Comparison of ENCODE assay signal across 8 mouse cellular contexts in genomic region chr19:5488878-5489571, GRCm38 (mm10). TPM values are rescaled to one million over a fixed set of nuclear protein-coding genes. Genes with fewer than 3 reads are reported as not detected.
DNase-seq lines count a peak whose midpoint lies in the region; ATAC-seq and TF ChIP-seq lines count a peak whose summit lies in the region.

No protein-coding gene starts in this region.

- peak overlapping the region; percentile 98 for H3K27ac ChIP-seq in forebrain, postnatal 0 days (ENCODE audit: low read depth, low read length)
- peak overlapping the region; percentile 98 for H3K27ac ChIP-seq in lung, embryonic 15.5 days

- ATAC-seq in G1E (ENCODE audit: extremely low read depth, insufficient number of reproducible peaks, low FRiP score, poor library complexity, severe bottlenecking): peak; percentile 79
- ATAC-seq in forebrain, postnatal 0 days: peak; percentile 81
- peak; percentile 86 for ATAC-seq in lung, embryonic 15.5 days (ENCODE audit: borderline replicate concordance, extremely low read depth, low FRiP score, low TSS enrichment)

- DNase-seq in G1E (ENCODE audit: low spot score): peak; percentile 87
- peak; percentile 94 to 96 for DNase-seq in cerebellum, adult 18-20 months
- peak; percentile 95 for DNase-seq in forebrain, postnatal 0 days
- peak; percentile 98 for DNase-seq in heart, postnatal 4 days
- DNase-seq in layer of hippocampus, adult 8-10 months (ENCODE audit: low spot score in 2 of 2): peak; percentile 96 to 97
- DNase-seq in ovary, adult 18-20 months (ENCODE audit: low spot score): peak; percentile 97
- DNase-seq in thymus, postnatal 0 days (ENCODE audit: low spot score): peak; percentile 99

- peak overlapping the region; percentile 68 for H3K9ac ChIP-seq in forebrain, postnatal 0 days
- H3K9ac ChIP-seq in lung, embryonic 15.5 days: peak overlapping the region; percentile 40

- H3K4me1 ChIP-seq in G1E (ENCODE audit: insufficient read depth, low read depth, low read length): peaks cover 55% of the 10 kb centered on the region
- H3K4me1 ChIP-seq in forebrain, postnatal 0 days (ENCODE audit: insufficient read depth): 0 out of 2 replicates have a peak, but pooled peaks cover 6% of the 10 kb centered on the region
- peaks cover 57% of the 10 kb centered on the region for H3K4me1 ChIP-seq in lung, embryonic 15.5 days

- WGBS in forebrain, postnatal 0 days: under 1% methylated on average over 26 of the region's 26 CpGs
- WGBS in lung, embryonic 15.5 days: 0% methylated on average over 26 of the region's 26 CpGs

- H3K27me3 ChIP-seq in G1E (ENCODE audit: insufficient read depth, low read length): no peaks in the 10 kb centered on the region
- no peaks in the 10 kb centered on the region for H3K27me3 ChIP-seq in forebrain, postnatal 0 days (ENCODE audit: insufficient read depth, low read length)
- no peaks in the 10 kb centered on the region for H3K27me3 ChIP-seq in lung, embryonic 15.5 days

- peak overlapping the region; percentile 77 for H3K4me3 ChIP-seq in G1E (ENCODE audit: low read depth, low read length)
- peak overlapping the region; percentile 54 for H3K4me3 ChIP-seq in forebrain, postnatal 0 days (ENCODE audit: low read depth, low read length)
- peak overlapping the region; percentile 59 for H3K4me3 ChIP-seq in lung, embryonic 15.5 days

- TF ChIP-seq CTCF in G1E (IDR thresholded peaks at IDR 0.05; ENCODE audit: low read depth, low read length): no peak
- peak; percentile 42; the same call in 1 of the 2 replicates for TF ChIP-seq CTCF in forebrain, postnatal 0 days (IDR thresholded peaks at IDR 0.05; ENCODE audit: low read depth)

- peaks cover 52% of the 10 kb centered on the region for H3K36me3 ChIP-seq in G1E (replicated peaks)
- H3K36me3 ChIP-seq in forebrain, postnatal 0 days (ENCODE audit: insufficient read depth): peaks cover 40% of the 10 kb centered on the region
- peaks cover 27% of the 10 kb centered on the region for H3K36me3 ChIP-seq in lung, embryonic 15.5 days

- no peaks in the 10 kb centered on the region for H3K9me3 ChIP-seq in G1E (replicated peaks)
- no peaks in the 10 kb centered on the region for H3K9me3 ChIP-seq in forebrain, postnatal 0 days (ENCODE audit: low read length)
- no peaks in the 10 kb centered on the region for H3K9me3 ChIP-seq in lung, embryonic 15.5 days

- peak overlapping the region; percentile 76 for H3K4me2 ChIP-seq in forebrain, postnatal 0 days (ENCODE audit: low read depth)
- H3K4me2 ChIP-seq in lung, embryonic 15.5 days: peak overlapping the region; percentile 88

RNA-seq across cellular contexts. Expression of gene Mus81, which starts 0.8 kb away (rescaled TPM):
- total RNA-seq in G1E (2014; fragmentation: Nextera tagmentation) (16.8 and 38.0 TPM in 2 replicates), G1E (2017) (16.0 and 22.9 TPM in 2 replicates)
- 17.1 and 19.5 TPM in 2 replicates for polyA plus RNA-seq in G1E (2012)
- 51.5 and 54.8 TPM in 2 replicates for total RNA-seq in forebrain, postnatal 0 days (2014; rRNA removed)
- polyA plus RNA-seq in forebrain, postnatal 0 days (2015; fragmentation: Nextera tagmentation; extraction: Ambion mirVana): 29.4 and 32.6 TPM in 2 replicates
- 10 to 100 TPM; 27.9 to 32.9 TPM for total RNA-seq in heart, postnatal 4 days (2021)
- total RNA-seq in layer of hippocampus, adult 8-10 months (2022): 10 to 100 TPM; 29.0 to 38.5 (median 33.8) TPM
- 40.2 and 43.9 TPM in 2 replicates for polyA plus RNA-seq in lung, embryonic 15.5 days (2015; fragmentation: Nextera tagmentation; extraction: Ambion mirVana)
- polyA plus RNA-seq in thymus, postnatal 0 days (2015; fragmentation: Nextera tagmentation; extraction: Ambion mirVana): 58.6 and 63.5 TPM in 2 replicates

RNA-seq across cellular contexts. Expression of gene Cfl1, which starts 1.2 kb away (rescaled TPM):
- total RNA-seq in G1E (2014; fragmentation: Nextera tagmentation): 1,228 and 1,288 TPM in 2 replicates
- total RNA-seq in G1E (2017): 1,086 and 1,192 TPM in 2 replicates
- 853 and 1,308 TPM in 2 replicates for polyA plus RNA-seq in G1E (2012)
- 1,402 and 1,611 TPM in 2 replicates for total RNA-seq in forebrain, postnatal 0 days (2014; rRNA removed)
- polyA plus RNA-seq in forebrain, postnatal 0 days (2015; fragmentation: Nextera tagmentation; extraction: Ambion mirVana): 4,218 and 4,770 TPM in 2 replicates
- 100 to 1,000 TPM; 719 to 727 TPM for total RNA-seq in heart, postnatal 4 days (2021)
- total RNA-seq in layer of hippocampus, adult 8-10 months (2022): 1,000 to 10,000 TPM; 1,240 to 1,334 (median 1,291) TPM
- polyA plus RNA-seq in lung, embryonic 15.5 days (2015; fragmentation: Nextera tagmentation; extraction: Ambion mirVana): 2,855 and 2,978 TPM in 2 replicates
- 3,590 and 4,042 TPM in 2 replicates for polyA plus RNA-seq in thymus, postnatal 0 days (2015; fragmentation: Nextera tagmentation; extraction: Ambion mirVana)

RNA-seq across cellular contexts. Expression of gene 1700020D05Rik, which starts 14.6 kb away (rescaled TPM):
- 0.73 and 4.0 TPM in 2 replicates for total RNA-seq in G1E (2014; fragmentation: Nextera tagmentation)
- 2.1 and 2.7 TPM in 2 replicates for total RNA-seq in G1E (2017)
- polyA plus RNA-seq in G1E (2012): 0.12 and 0.36 TPM in 2 replicates
- 5.0 and 5.2 TPM in 2 replicates for total RNA-seq in forebrain, postnatal 0 days (2014; rRNA removed)
- not detected in 2 replicates for polyA plus RNA-seq in forebrain, postnatal 0 days (2015; fragmentation: Nextera tagmentation; extraction: Ambion mirVana)
- 1 to 10 TPM; 1.5 to 2.1 TPM for total RNA-seq in heart, postnatal 4 days (2021)
- total RNA-seq in layer of hippocampus, adult 8-10 months (2022): 10 to 100 TPM in 2 of 4 experiments, 1 to 10 TPM in 2; 7.4 to 12.1 (median 9.6) TPM
- 0.20 TPM in 1 of 2 replicates, not detected in the other for polyA plus RNA-seq in lung, embryonic 15.5 days (2015; fragmentation: Nextera tagmentation; extraction: Ambion mirVana)
- polyA plus RNA-seq in thymus, postnatal 0 days (2015; fragmentation: Nextera tagmentation; extraction: Ambion mirVana): 0.13 and 0.44 TPM in 2 replicates

RNA-seq across cellular contexts. Expression of gene Efemp2, which starts 15.3 kb away (rescaled TPM):
- total RNA-seq in G1E (2014; fragmentation: Nextera tagmentation) (4.1 and 6.7 TPM in 2 replicates), G1E (2017) (4.6 and 6.6 TPM in 2 replicates)
- 3.0 and 3.1 TPM in 2 replicates for polyA plus RNA-seq in G1E (2012)
- total RNA-seq in forebrain, postnatal 0 days (2014; rRNA removed): 25.9 and 26.4 TPM in 2 replicates
- polyA plus RNA-seq in forebrain, postnatal 0 days (2015; fragmentation: Nextera tagmentation; extraction: Ambion mirVana): 27.2 and 35.0 TPM in 2 replicates
- 10 to 100 TPM; 36.7 to 37.8 TPM for total RNA-seq in heart, postnatal 4 days (2021)
- 10 to 100 TPM; 14.4 to 23.9 (median 22.1) TPM for total RNA-seq in layer of hippocampus, adult 8-10 months (2022)
- 198 and 208 TPM in 2 replicates for polyA plus RNA-seq in lung, embryonic 15.5 days (2015; fragmentation: Nextera tagmentation; extraction: Ambion mirVana)
- 26.5 and 27.9 TPM in 2 replicates for polyA plus RNA-seq in thymus, postnatal 0 days (2015; fragmentation: Nextera tagmentation; extraction: Ambion mirVana)

RNA-seq across cellular contexts. Expression of gene Ctsw, which starts 20.7 kb away (rescaled TPM):
- total RNA-seq in G1E (2014; fragmentation: Nextera tagmentation): not detected in 2 replicates
- total RNA-seq in G1E (2017): not detected in 2 replicates
- polyA plus RNA-seq in G1E (2012): not detected in 2 replicates
- 1.0 and 1.7 TPM in 2 replicates for total RNA-seq in forebrain, postnatal 0 days (2014; rRNA removed)
- 2.3 and 2.5 TPM in 2 replicates for polyA plus RNA-seq in forebrain, postnatal 0 days (2015; fragmentation: Nextera tagmentation; extraction: Ambion mirVana)
- total RNA-seq in heart, postnatal 4 days (2021): under 1 TPM; 0.24 to 0.50 TPM
- under 1 TPM in 3 of 4 experiments, not detected in 1; 0.29 to 0.81 (median 0.77) TPM for total RNA-seq in layer of hippocampus, adult 8-10 months (2022)
- polyA plus RNA-seq in lung, embryonic 15.5 days (2015; fragmentation: Nextera tagmentation; extraction: Ambion mirVana): 1.9 and 3.3 TPM in 2 replicates
- 42.8 and 43.0 TPM in 2 replicates for polyA plus RNA-seq in thymus, postnatal 0 days (2015; fragmentation: Nextera tagmentation; extraction: Ambion mirVana)

Comparison
In these comparisons a context has a peak if more than half of its experiments do, and no peak if none do; other contexts are left out.
1. Peak in every context shown above with its lines: DNase-seq, ATAC-seq, H3K4me3 ChIP-seq and H3K27ac ChIP-seq.